Mouse (Mus musculus) midbrain, postnatal 0 days (tissue): ENCODE data around the gene Peg3. TPM values are rescaled to one million over a fixed set of nuclear protein-coding genes. Genes with fewer than 3 reads are reported as not detected.
A peak's percentile ranks its signal among the peaks of the same experiment; 100 is the strongest.

Source experiments
- ATAC-seq: fragments of 200-750 bp; cut with Nextera tagmentation; 2 replicates; pipeline ENCODE4 v1.8.0; 2017; ENCODE audit warnings: moderate number of reproducible peaks, mild to moderate bottlenecking, moderate TSS enrichment, moderate library complexity; ENCODE audit not compliant: low FRiP score
- DNase-seq: peaks from one replicate; pipeline ENCODE4 v3.0.0-alpha.2; 2015; ENCODE audit warnings: low spot score
- H3K27ac ChIP-seq: fragments of 300-500 bp; sonication (generic); 2 replicates; pipeline ENCODE4 v1.5.1; 2014; ENCODE audit warnings: low read depth, mild to moderate bottlenecking, low read length, mixed read lengths
- H3K27me3 ChIP-seq: fragments of 300-500 bp; sonication (generic); 2 replicates; pipeline ENCODE4 v1.6.1; 2014; ENCODE audit warnings: low read length, control low read depth, mixed read lengths; ENCODE audit not compliant: insufficient read depth
- H3K36me3 ChIP-seq: fragments of 300-500 bp; sonication (generic); 2 replicates; pipeline ENCODE4 v1.6.1; 2014; ENCODE audit warnings: low read length, control low read depth, mixed read lengths; ENCODE audit not compliant: insufficient read depth
- H3K4me1 ChIP-seq: fragments of 300-500 bp; sonication (generic); 2 replicates; pipeline ENCODE4 v1.6.1; 2014; ENCODE audit warnings: mild to moderate bottlenecking, control low read depth, antibody characterized with exemption, low read length, mixed read lengths; ENCODE audit not compliant: insufficient read depth
- H3K4me2 ChIP-seq: fragments of 300-500 bp; sonication (generic); 2 replicates; pipeline ENCODE4 v1.6.1; 2014; ENCODE audit warnings: low read depth, mild to moderate bottlenecking, low read length, mixed read lengths; ENCODE audit not compliant: poor library complexity, severe bottlenecking
- H3K4me3 ChIP-seq: fragments of 300-500 bp; sonication (generic); 2 replicates; pipeline ENCODE4 v1.5.1; 2014; ENCODE audit warnings: low read depth, mild to moderate bottlenecking, low read length, moderate library complexity
- H3K9ac ChIP-seq: fragments of 300-500 bp; sonication (generic); replicated peaks from 2 replicates; pipeline ENCODE4 v1.6.1; 2014; ENCODE audit warnings: mild to moderate bottlenecking, low read length, moderate library complexity, mixed read lengths; ENCODE audit not compliant: poor library complexity, severe bottlenecking
- H3K9me3 ChIP-seq: fragments of 300-500 bp; sonication (generic); 2 replicates; pipeline ENCODE4 v1.6.1; 2016; ENCODE audit warnings: low read length, control low read depth
- CTCF ChIP-seq: IDR thresholded peaks from 2 replicates; pipeline ENCODE4 v1.5.1; 2016; ENCODE audit warnings: antibody characterized with exemption, mild to moderate bottlenecking
- WGBS: fragments of 180-500 bp; shearing (Covaris S2); extraction: QIAGEN DNeasy Blood & Tissue Kit; methylation state at CpG from one replicate; pipeline ENCODE4 v1.1.7; 2014; 5-methylcytosine and 5-hydroxymethylcytosine counted together
- polyA plus RNA-seq: library from polyadenylated mRNA; unstranded; fragments of >200 nt; fragmentation: Nextera tagmentation; extraction: Ambion mirVana; gene quantifications from 2 replicates; pipeline ENCODE4 v1.2.1, GENCODE M21; 2015
- total RNA-seq: library from RNA; depleted of rRNA; stranded (reverse); fragments of >200 nt; gene quantifications from 2 replicates; pipeline ENCODE4 v1.2.3, GENCODE M21; 2014

The Peg3 gene
- total and polyA plus RNA-seq, 2 experiments from 2014 or later = 92.9 to 150 TPM

DNA sequence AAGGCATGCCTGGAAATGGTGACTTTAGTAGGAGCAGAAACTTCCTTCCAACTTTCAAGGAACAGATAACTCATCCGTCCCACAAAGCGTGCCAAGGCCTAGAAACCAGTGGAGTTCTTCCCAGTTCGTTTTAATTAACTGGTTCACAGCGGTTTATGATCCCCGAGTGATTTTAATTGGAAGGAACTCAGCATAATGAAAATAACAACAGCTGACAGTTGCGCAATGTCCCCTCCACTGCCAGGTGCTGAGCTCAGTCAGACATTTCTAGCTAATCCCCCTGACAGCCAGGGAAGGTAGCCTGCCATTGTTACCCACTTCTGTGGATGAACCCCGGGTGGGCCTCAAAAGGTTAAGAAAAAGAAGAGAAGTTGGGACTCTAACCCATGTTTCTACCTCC, 19.0 kb upstream of the Peg3 start:
- Histone ChIP-seq H3K9me3 (no peaks in the 10 kb centered on the region), H3K4me1 (peaks cover 11% of the 10 kb centered on the region; the same call in 1 of the 2 replicates), H3K4me3 (no peak overlapping the region), H3K9ac (no peak overlapping the region), H3K27ac (no peak overlapping the region), H3K4me2 (no peak overlapping the region), H3K36me3 (no peaks in the 10 kb centered on the region), H3K27me3 (no peaks in the 10 kb centered on the region)
- DNase-seq (peak; percentile 57), ATAC-seq (no peak)
- no peak for TF ChIP-seq CTCF
- 47% methylated on average over 7 of the region's 7 CpGs for WGBS

DNA sequence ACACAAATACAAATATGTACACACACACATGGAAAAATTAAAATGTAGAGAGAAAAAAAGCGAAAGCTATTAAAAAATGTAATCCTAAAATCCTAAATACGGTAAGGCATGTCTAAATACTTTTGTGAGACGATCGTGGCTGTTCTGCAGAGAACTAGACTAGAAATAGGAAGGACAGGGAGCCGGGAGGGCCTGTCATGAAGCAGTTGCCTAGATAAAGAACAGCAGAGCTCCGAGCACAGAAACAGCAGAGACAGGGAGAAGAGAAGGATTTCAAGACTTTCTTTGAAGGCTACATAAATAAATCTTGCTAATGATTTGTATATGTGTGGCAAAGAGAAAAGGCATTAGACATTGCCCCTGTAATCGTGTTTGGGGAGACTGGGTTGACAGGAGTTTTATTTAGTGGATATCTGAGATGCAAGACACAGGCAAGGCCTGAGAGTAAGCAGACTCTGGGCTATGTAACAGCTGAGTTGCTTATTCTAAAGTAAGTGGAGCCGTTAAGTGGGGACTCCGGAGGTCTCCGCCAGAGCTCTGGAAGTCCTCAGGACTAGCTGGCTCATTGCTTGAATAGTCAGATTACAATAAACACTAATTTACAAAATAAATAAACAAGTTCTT, 14.2 kb upstream of the Peg3 start:
- no peak for TF ChIP-seq CTCF
- no peak overlapping the region for H3K27ac ChIP-seq
- H3K27me3 ChIP-seq = no peaks in the 10 kb centered on the region
- H3K4me3 ChIP-seq = no peak overlapping the region
- DNase-seq = no peak
- no peaks in the 10 kb centered on the region for H3K9me3 ChIP-seq
- WGBS = 73% methylated on average over 10 of the region's 10 CpGs
- H3K9ac ChIP-seq = no peak overlapping the region
- H3K4me2 ChIP-seq = no peak overlapping the region
- no peaks in the 10 kb centered on the region for H3K36me3 ChIP-seq
- no peaks in the 10 kb centered on the region for H3K4me1 ChIP-seq
- ATAC-seq = no peak

DNA sequence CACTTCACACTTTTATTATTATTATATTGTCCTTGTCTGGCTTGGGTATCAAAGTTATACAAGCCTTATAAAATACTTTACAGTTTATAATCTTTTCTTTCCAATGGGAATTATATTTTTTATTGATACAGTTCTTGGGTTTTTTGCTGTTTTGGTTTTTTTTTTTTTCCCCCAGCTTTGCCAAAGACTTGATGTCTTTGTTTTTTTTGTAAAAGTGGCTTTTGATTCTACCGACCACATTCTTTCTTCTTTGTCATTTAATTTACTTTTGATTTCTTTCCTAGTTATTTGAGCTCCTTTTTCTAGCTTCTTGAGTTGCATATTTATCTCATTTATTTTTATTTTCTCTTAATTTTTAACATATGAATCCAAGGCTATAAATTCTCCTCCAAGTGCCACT, 5.8 kb upstream of the Peg3 start:
- DNase-seq = no peak
- H3K9ac ChIP-seq = no peak overlapping the region
- no peaks in the 10 kb centered on the region for H3K9me3 ChIP-seq
- WGBS = 92% methylated on average over 1 of the region's 1 CpGs
- no peak for ATAC-seq
- no peak for TF ChIP-seq CTCF
- H3K27ac ChIP-seq = no peak overlapping the region
- H3K4me3 ChIP-seq = peak overlapping the region; percentile 12; the same call in 1 of the 2 replicates
- no peaks in the 10 kb centered on the region for H3K36me3 ChIP-seq
- H3K4me1 ChIP-seq = no peaks in the 10 kb centered on the region
- 0 out of 2 replicates have a peak overlapping the region, but pooled peaks have one; percentile 7 for H3K4me2 ChIP-seq
- H3K27me3 ChIP-seq = no peaks in the 10 kb centered on the region

DNA sequence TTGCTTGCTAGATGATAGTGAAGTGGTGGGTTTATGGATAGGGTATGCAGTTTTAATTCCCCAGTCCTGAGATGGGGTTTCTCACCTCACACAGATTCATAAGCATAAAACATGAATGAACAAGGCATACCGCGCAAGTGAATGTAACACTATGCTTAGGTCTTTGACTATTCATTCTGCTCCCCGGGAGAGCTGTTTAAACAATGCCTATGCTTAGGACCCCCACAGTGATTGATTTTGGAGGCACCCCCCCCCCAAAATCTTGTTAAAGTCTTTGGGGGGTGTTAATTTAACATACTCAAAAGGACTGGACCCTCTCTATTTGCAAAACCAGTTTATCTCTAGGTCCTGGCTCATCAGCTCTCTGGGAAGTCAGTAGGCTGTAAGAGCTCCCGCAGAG, 1.7 kb upstream of the Peg3 start:
- no peak for DNase-seq
- WGBS = 44% methylated on average over 4 of the region's 4 CpGs
- H3K27ac ChIP-seq = peak overlapping the region; percentile 55; the same call in 1 of the 2 replicates

DNA sequence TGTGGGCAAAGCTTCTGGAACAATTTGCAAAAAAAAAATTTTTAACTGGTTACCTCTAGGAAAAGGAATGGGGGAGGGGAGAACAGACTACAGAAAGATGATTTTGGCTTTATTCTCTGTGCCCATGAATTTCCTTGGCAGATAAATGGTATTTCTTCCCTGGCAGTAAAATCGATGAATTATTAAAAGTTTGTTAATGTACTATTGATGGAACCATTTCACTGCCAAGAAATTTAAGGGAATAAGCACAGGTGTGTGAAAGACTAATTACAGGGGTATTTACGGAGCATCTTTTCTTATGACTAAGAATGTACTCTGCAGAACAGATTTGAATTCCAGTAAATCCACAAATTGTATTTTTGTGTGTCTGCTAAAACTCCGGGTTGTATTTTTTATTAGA, 1.1 kb upstream of the Peg3 start:
- no peak for ATAC-seq
- Histone ChIP-seq H3K4me1 (no peaks in the 10 kb centered on the region), H3K27me3 (no peaks in the 10 kb centered on the region), H3K36me3 (no peaks in the 10 kb centered on the region), H3K4me3 (peak overlapping the region; percentile 53), H3K9ac (peak overlapping the region; percentile 60), H3K27ac (peak overlapping the region; percentile 86), H3K9me3 (peaks cover 3% of the 10 kb centered on the region; the same call in 1 of the 2 replicates), H3K4me2 (peak overlapping the region; percentile 45; the same call in 1 of the 2 replicates)
- no peak for TF ChIP-seq CTCF
- 37% methylated on average over 3 of the region's 3 CpGs for WGBS
- no peak for DNase-seq

More for the DNA sequence above, 1.7 kb upstream of the Peg3 start:
- peak overlapping the region; percentile 44 for H3K4me2 ChIP-seq
- no peak for ATAC-seq
- H3K4me1 ChIP-seq = no peaks in the 10 kb centered on the region
- peak overlapping the region; percentile 53 for H3K4me3 ChIP-seq
- no peaks in the 10 kb centered on the region for H3K36me3 ChIP-seq
- no peak for TF ChIP-seq CTCF
- H3K9ac ChIP-seq = peak overlapping the region; percentile 60
- peaks cover 3% of the 10 kb centered on the region; the same call in 1 of the 2 replicates for H3K9me3 ChIP-seq
- no peaks in the 10 kb centered on the region for H3K27me3 ChIP-seq

DNA sequence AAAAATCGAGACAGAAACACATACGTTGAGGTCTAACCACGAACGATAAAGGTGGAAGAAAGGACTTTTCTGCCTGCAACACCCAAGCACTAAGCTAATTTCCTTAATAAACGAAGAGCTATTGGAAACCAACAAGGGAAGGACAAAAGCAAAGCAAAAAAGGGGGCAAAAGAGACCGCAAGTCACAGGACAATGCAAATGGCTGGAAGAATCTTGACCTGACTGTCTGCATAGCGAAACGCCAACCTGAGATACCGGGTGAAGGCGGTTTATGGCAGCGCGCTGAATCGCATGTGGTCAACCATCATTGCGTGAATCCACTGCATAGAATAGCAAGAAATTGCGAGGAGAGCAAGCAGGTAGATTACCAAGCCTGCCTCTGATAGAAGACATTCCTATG, 570 bp upstream of the Peg3 start:
- Histone ChIP-seq H3K4me1 (no peaks in the 10 kb centered on the region), H3K36me3 (no peaks in the 10 kb centered on the region), H3K9me3 (peaks cover 3% of the 10 kb centered on the region; the same call in 1 of the 2 replicates), H3K27ac (peak overlapping the region; percentile 86), H3K27me3 (no peaks in the 10 kb centered on the region), H3K9ac (peak overlapping the region; percentile 60), H3K4me2 (peak overlapping the region; percentile 45), H3K4me3 (peak overlapping the region; percentile 53)
- TF ChIP-seq CTCF = no peak
- 37% methylated on average over 15 of the region's 15 CpGs for WGBS
- ATAC-seq (no peak), DNase-seq (peak; percentile 55)
